Mouse (Mus musculus): ENCODE measurements around the gene Map3k3. TPM values are rescaled to one million over a fixed set of nuclear protein-coding genes. Genes with fewer than 3 reads are reported as not detected.
A peak's percentile ranks its signal among the peaks of the same experiment; 100 is the strongest.

Gene Map3k3
- polyA plus RNA-seq, 1 experiment from 2014 or later, result 22.3 TPM

DNA sequence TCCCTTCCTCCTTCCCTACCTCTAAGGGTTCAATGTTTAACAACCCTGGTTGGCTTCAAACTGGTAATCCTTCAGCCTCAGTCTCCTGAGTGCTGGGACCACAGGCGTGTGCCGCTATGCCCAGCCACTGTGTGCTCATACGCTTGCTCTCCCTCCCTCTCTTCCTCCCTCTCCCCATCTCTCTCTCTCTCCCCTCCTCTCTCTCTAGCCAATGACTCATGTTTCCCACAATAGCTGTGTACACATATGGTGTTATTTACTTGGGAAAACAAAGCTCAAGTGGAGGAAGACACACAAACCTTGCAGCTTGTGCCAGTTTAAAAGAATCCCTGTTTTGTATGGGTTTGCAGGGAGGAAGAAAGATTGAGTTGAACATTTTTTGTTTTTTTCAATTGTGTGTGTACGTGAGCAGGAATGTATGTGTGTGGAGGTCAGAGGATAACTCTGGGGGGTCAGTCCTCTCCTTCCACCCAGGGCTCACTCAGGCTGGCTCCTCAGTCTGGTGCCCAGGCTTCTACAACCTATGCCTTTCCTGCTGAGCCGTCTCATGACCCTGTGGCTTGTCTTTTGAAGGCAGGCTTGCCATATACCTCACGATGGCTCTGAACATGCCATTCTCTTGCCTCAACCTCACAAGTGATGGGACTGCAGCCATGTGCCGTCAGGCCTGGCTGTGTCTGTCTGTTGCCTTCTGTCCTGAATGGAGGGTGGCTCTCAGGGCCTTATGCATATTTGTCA lies 95.5 kb downstream of the Map3k3 start:
- H3K4me3 ChIP-seq (ENCODE audit: low read depth, low read length), result no peak overlapping the region
- no peak overlapping the region for H3K4me2 ChIP-seq (ENCODE audit: low read length)
- no peak overlapping the region for H3K9ac ChIP-seq (ENCODE audit: low read length)
- ATAC-seq (replicated peaks; ENCODE audit: low FRiP score, low TSS enrichment, low read depth) (no peak), DNase-seq (ENCODE audit: low spot score) (no peak)
- WGBS, result 67% methylated on average over 7 of the region's 7 CpGs
- H3K9me3 ChIP-seq (ENCODE audit: control insufficient read depth, low read length), result no peaks in the 10 kb centered on the region
- H3K36me3 ChIP-seq (ENCODE audit: control insufficient read depth, insufficient read depth, low read length), result no peaks in the 10 kb centered on the region
- no peaks in the 10 kb centered on the region for H3K27me3 ChIP-seq (replicated peaks; ENCODE audit: control insufficient read depth, insufficient read depth, low read length)
- H3K4me1 ChIP-seq (replicated peaks; ENCODE audit: control insufficient read depth, insufficient read depth, low read length), result no peaks in the 10 kb centered on the region
- no peak overlapping the region for H3K27ac ChIP-seq (ENCODE audit: low read depth)

GRCm38 (mm10) chr11:106180449-106180801 lies 96.0 kb downstream of the Map3k3 start:
- Histone ChIP-seq H3K27ac (ENCODE audit: low read depth) (no peak overlapping the region), H3K4me3 (ENCODE audit: low read depth, low read length) (no peak overlapping the region), H3K4me2 (ENCODE audit: low read length) (no peak overlapping the region), H3K36me3 (ENCODE audit: control insufficient read depth, insufficient read depth, low read length) (0 out of 2 replicates have a peak, but pooled peaks cover 4% of the 10 kb centered on the region), H3K27me3 (replicated peaks; ENCODE audit: control insufficient read depth, insufficient read depth, low read length) (no peaks in the 10 kb centered on the region), H3K9ac (ENCODE audit: low read length) (no peak overlapping the region), H3K4me1 (replicated peaks; ENCODE audit: control insufficient read depth, insufficient read depth, low read length) (no peaks in the 10 kb centered on the region), H3K9me3 (ENCODE audit: control insufficient read depth, low read length) (no peaks in the 10 kb centered on the region)
- DNase-seq (ENCODE audit: low spot score) (no peak), ATAC-seq (replicated peaks; ENCODE audit: low FRiP score, low TSS enrichment, low read depth) (no peak)
- WGBS, result 94% methylated on average over 2 of the region's 2 CpGs

- Histone ChIP-seq H3K27me3 (replicated peaks; ENCODE audit: control insufficient read depth, insufficient read depth, low read length) (no peaks in the 10 kb centered on the region), H3K9ac (ENCODE audit: low read length) (no peak overlapping the region), H3K9me3 (ENCODE audit: control insufficient read depth, low read length) (no peaks in the 10 kb centered on the region), H3K4me3 (ENCODE audit: low read depth, low read length) (no peak overlapping the region), H3K4me1 (replicated peaks; ENCODE audit: control insufficient read depth, insufficient read depth, low read length) (peaks cover 1% of the 10 kb centered on the region; the same call in 1 of the 2 replicates), H3K4me2 (ENCODE audit: low read length) (no peak overlapping the region), H3K27ac (ENCODE audit: low read depth) (no peak overlapping the region), H3K36me3 (ENCODE audit: control insufficient read depth, insufficient read depth, low read length) (0 out of 2 replicates have a peak, but pooled peaks cover 15% of the 10 kb centered on the region)
- DNase-seq (ENCODE audit: low spot score) (no peak), ATAC-seq (replicated peaks; ENCODE audit: low FRiP score, low TSS enrichment, low read depth) (no peak)
- 97% methylated on average over 4 of the region's 4 CpGs for WGBS
These were observed 102.9 kb downstream of the Map3k3 start for GRCm38 (mm10) chr11:106187326-106187725.

GRCm38 (mm10) chr11:106191716-106192115 lies 107.3 kb downstream of the Map3k3 start:
- H3K4me2 ChIP-seq (ENCODE audit: low read length), result no peak overlapping the region
- H3K4me3 ChIP-seq (ENCODE audit: low read depth, low read length), result no peak overlapping the region
- ATAC-seq (replicated peaks; ENCODE audit: low FRiP score, low TSS enrichment, low read depth) (no peak), DNase-seq (ENCODE audit: low spot score) (no peak)
- H3K4me1 ChIP-seq (replicated peaks; ENCODE audit: control insufficient read depth, insufficient read depth, low read length), result peaks cover 5% of the 10 kb centered on the region
- 0 out of 2 replicates have a peak, but pooled peaks cover 9% of the 10 kb centered on the region for H3K36me3 ChIP-seq (ENCODE audit: control insufficient read depth, insufficient read depth, low read length)
- H3K9ac ChIP-seq (ENCODE audit: low read length), result no peak overlapping the region
- no peak overlapping the region for H3K27ac ChIP-seq (ENCODE audit: low read depth)
- no peaks in the 10 kb centered on the region for H3K9me3 ChIP-seq (ENCODE audit: control insufficient read depth, low read length)
- WGBS, result 96% methylated on average over 3 of the region's 3 CpGs
- H3K27me3 ChIP-seq (replicated peaks; ENCODE audit: control insufficient read depth, insufficient read depth, low read length), result no peaks in the 10 kb centered on the region

DNA sequence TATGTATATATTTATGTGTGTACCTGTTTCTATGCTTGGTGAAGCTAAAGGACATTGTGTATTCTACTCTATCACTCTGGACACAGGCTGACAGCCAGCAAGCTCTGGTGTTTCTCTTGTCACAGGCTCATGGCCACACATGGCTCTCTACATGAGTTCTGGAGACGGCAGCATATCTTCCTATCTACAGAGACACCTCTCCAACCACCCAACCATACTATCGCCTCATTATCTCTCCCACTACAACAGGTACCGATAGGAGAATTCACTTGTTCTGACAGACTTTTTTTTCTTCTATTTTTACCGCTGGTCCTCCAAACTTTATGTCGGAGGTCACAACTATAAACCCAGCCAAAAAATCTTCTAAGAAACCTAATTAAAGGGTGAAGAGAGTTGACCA lies 107.8 kb downstream of the Map3k3 start:
- H3K36me3 ChIP-seq (ENCODE audit: control insufficient read depth, insufficient read depth, low read length), result 0 out of 2 replicates have a peak, but pooled peaks cover 10% of the 10 kb centered on the region
- DNase-seq (ENCODE audit: low spot score), result no peak
- peaks cover 5% of the 10 kb centered on the region for H3K4me1 ChIP-seq (replicated peaks; ENCODE audit: control insufficient read depth, insufficient read depth, low read length)
- no peaks in the 10 kb centered on the region for H3K27me3 ChIP-seq (replicated peaks; ENCODE audit: control insufficient read depth, insufficient read depth, low read length)
- H3K9me3 ChIP-seq (ENCODE audit: control insufficient read depth, low read length), result no peaks in the 10 kb centered on the region
- H3K4me2 ChIP-seq (ENCODE audit: low read length), result peak overlapping the region; percentile 61
- peak overlapping the region; percentile 64; the same call in 1 of the 2 replicates for H3K9ac ChIP-seq (ENCODE audit: low read length)
- WGBS, result 80% methylated on average over 5 of the region's 5 CpGs
- peak overlapping the region; percentile 78 for H3K4me3 ChIP-seq (ENCODE audit: low read depth, low read length)
- no peak overlapping the region for H3K27ac ChIP-seq (ENCODE audit: low read depth)
- no peak for ATAC-seq (replicated peaks; ENCODE audit: low FRiP score, low TSS enrichment, low read depth)

DNA sequence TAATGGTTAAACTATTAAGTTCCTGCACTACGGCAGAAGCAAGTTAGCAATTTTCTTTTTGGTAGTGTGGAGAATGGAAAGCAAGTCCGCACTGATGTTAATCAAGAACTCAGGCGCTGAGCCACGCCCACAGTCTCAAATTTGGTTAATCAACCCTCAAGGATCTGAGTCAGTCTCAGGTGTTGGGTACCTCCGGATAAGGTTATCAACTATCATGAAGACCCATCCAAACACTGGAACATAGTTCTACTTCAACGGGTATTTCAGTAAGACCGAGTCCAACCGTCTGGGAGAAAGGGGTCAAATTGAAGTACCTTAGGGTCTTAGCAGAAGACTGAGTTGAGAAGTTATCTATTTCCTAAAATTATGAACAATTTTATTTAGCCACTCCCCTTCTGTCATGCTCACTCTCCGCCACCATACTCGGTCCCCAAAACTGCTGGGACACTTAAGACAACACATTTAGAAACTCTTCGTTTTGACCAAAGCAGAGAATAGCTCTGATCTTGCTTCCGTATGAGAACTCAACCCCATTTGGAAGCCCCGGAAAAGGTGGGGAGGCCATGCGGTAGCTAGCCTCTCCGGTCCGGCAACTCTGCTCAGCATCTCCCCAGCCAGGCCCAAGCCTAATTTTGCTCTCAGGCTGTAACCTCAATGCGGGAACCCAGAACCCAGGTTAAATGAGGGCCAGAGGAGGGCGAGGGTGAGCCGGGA lies 108.4 kb downstream of the Map3k3 start:
- peak overlapping the region; percentile 78 for H3K4me3 ChIP-seq (ENCODE audit: low read depth, low read length)
- peak overlapping the region; percentile 64 for H3K9ac ChIP-seq (ENCODE audit: low read length)
- 9% methylated on average over 19 of the region's 19 CpGs for WGBS
- H3K27me3 ChIP-seq (replicated peaks; ENCODE audit: control insufficient read depth, insufficient read depth, low read length), result no peaks in the 10 kb centered on the region
- peaks cover 5% of the 10 kb centered on the region for H3K4me1 ChIP-seq (replicated peaks; ENCODE audit: control insufficient read depth, insufficient read depth, low read length)
- H3K9me3 ChIP-seq (ENCODE audit: control insufficient read depth, low read length), result no peaks in the 10 kb centered on the region
- DNase-seq (ENCODE audit: low spot score), result no peak
- no peak; the same call in 1 of the 2 replicates for ATAC-seq (replicated peaks; ENCODE audit: low FRiP score, low TSS enrichment, low read depth)
- peak overlapping the region; percentile 61 for H3K4me2 ChIP-seq (ENCODE audit: low read length)
- peaks cover 16% of the 10 kb centered on the region for H3K36me3 ChIP-seq (ENCODE audit: control insufficient read depth, insufficient read depth, low read length)
- peak overlapping the region; percentile 77 for H3K27ac ChIP-seq (ENCODE audit: low read depth)

DNA sequence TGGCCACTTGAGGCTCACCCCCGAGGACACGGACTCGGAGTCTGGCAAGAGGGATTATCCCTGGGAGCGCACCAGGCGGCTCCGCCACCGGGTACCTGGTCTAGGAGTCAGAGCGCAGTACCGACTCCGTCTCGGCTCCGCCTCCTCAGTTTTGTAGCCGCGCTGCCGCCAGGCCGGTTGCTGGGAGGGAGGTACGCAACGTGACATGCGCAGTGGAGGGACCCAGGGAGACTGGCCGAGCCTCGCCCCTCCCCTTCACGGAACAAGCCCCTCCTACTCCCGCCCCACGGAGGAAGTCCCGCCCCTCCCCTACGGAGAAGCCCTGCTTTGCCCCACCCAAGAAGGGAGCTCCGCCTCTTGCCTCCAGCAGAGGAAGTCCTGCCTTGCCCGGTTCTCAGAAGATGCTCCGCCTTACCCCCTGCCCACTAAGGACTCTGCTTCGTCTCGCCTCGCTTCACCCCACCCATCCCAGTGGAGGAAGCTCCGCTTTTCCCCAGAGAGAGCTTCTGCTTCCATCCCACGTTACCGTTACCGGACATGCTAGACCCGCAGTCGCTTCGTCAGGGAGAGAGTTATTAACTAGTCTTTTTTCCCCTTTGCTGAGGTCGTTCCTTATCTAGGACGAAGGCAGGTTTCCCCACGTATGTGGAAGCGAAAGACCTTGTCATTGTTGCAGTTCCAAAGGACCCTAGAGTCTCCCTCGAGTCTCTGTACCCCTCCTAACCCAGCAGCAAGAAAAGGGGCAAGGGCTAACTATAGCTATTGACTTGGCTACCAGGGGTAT lies 109.2 kb downstream of the Map3k3 start:
- Histone ChIP-seq H3K36me3 (ENCODE audit: control insufficient read depth, insufficient read depth, low read length) (peaks cover 23% of the 10 kb centered on the region), H3K27ac (ENCODE audit: low read depth) (peak overlapping the region; percentile 81), H3K27me3 (replicated peaks; ENCODE audit: control insufficient read depth, insufficient read depth, low read length) (no peaks in the 10 kb centered on the region), H3K4me1 (replicated peaks; ENCODE audit: control insufficient read depth, insufficient read depth, low read length) (peaks cover 5% of the 10 kb centered on the region), H3K9me3 (ENCODE audit: control insufficient read depth, low read length) (no peaks in the 10 kb centered on the region), H3K4me3 (ENCODE audit: low read depth, low read length) (peak overlapping the region; percentile 78), H3K9ac (ENCODE audit: low read length) (peak overlapping the region; percentile 64), H3K4me2 (ENCODE audit: low read length) (peak overlapping the region; percentile 61)
- ATAC-seq (replicated peaks; ENCODE audit: low FRiP score, low TSS enrichment, low read depth) (peak; percentile 96), DNase-seq (ENCODE audit: low spot score) (peak; percentile 99)
- under 1% methylated on average over 43 of the region's 44 CpGs for WGBS

- peaks cover 26% of the 10 kb centered on the region for H3K36me3 ChIP-seq (ENCODE audit: control insufficient read depth, insufficient read depth, low read length)
- WGBS, result 40% methylated on average over 3 of the region's 3 CpGs
- peak overlapping the region; percentile 61 for H3K4me2 ChIP-seq (ENCODE audit: low read length)
- peak overlapping the region; percentile 43 for H3K9ac ChIP-seq (ENCODE audit: low read length)
- DNase-seq (ENCODE audit: low spot score), result no peak
- ATAC-seq (replicated peaks; ENCODE audit: low FRiP score, low TSS enrichment, low read depth), result no peak
- H3K27me3 ChIP-seq (replicated peaks; ENCODE audit: control insufficient read depth, insufficient read depth, low read length), result no peaks in the 10 kb centered on the region
- peak overlapping the region; percentile 81 for H3K27ac ChIP-seq (ENCODE audit: low read depth)
- H3K9me3 ChIP-seq (ENCODE audit: control insufficient read depth, low read length), result no peaks in the 10 kb centered on the region
- peak overlapping the region; percentile 78 for H3K4me3 ChIP-seq (ENCODE audit: low read depth, low read length)
- H3K4me1 ChIP-seq (replicated peaks; ENCODE audit: control insufficient read depth, insufficient read depth, low read length), result peaks cover 5% of the 10 kb centered on the region
These were observed 109.7 kb downstream of the Map3k3 start for GRCm38 (mm10) chr11:106194155-106194541.
